Mouse (Mus musculus): ENCODE data around the gene Ulk4. TPM values are rescaled to one million over a fixed set of nuclear protein-coding genes. Genes with fewer than 3 reads are reported as not detected.

Ulk4 gene
- polyA plus RNA-seq, 1 experiment from 2014 or later = 136 TPM

GRCm38 (mm10) chr9:121084191-121084590, 192.8 kb downstream of the Ulk4 start:
- TF ChIP-seq CTCF (IDR thresholded peaks at IDR 0.05; ENCODE audit: low read depth) = no peak
- no peaks in the 10 kb centered on the region for H3K9me3 ChIP-seq (replicated peaks; ENCODE audit: low read length)
- ATAC-seq (replicated peaks; ENCODE audit: low FRiP score, low read depth) (no peak), DNase-seq (ENCODE audit: low spot score) (no peak)
- H3K36me3 ChIP-seq (ENCODE audit: insufficient read depth, low read length) = no peaks in the 10 kb centered on the region
- no peak overlapping the region for H3K4me3 ChIP-seq (replicated peaks; ENCODE audit: low read depth, low read length)
- H3K4me2 ChIP-seq (ENCODE audit: low read length) = no peak overlapping the region
- WGBS = 92% methylated on average over 4 of the region's 4 CpGs
- H3K9ac ChIP-seq (ENCODE audit: low read depth, low read length) = no peak overlapping the region
- peaks cover 7% of the 10 kb centered on the region for H3K4me1 ChIP-seq (replicated peaks; ENCODE audit: insufficient read depth, low read length)
- no peaks in the 10 kb centered on the region for H3K27me3 ChIP-seq (ENCODE audit: insufficient read depth, low read length)
- H3K27ac ChIP-seq = no peak overlapping the region

- Histone ChIP-seq H3K4me2 (ENCODE audit: low read length) (no peak overlapping the region), H3K27me3 (ENCODE audit: insufficient read depth, low read length) (no peaks in the 10 kb centered on the region), H3K9me3 (replicated peaks; ENCODE audit: low read length) (no peaks in the 10 kb centered on the region), H3K4me1 (replicated peaks; ENCODE audit: insufficient read depth, low read length) (peaks cover 7% of the 10 kb centered on the region), H3K9ac (ENCODE audit: low read depth, low read length) (no peak overlapping the region), H3K4me3 (replicated peaks; ENCODE audit: low read depth, low read length) (no peak overlapping the region), H3K36me3 (ENCODE audit: insufficient read depth, low read length) (no peaks in the 10 kb centered on the region), H3K27ac (no peak overlapping the region)
- no peak for ATAC-seq (replicated peaks; ENCODE audit: low FRiP score, low read depth)
- DNase-seq (ENCODE audit: low spot score) = no peak
- TF ChIP-seq CTCF (IDR thresholded peaks at IDR 0.05; ENCODE audit: low read depth) = no peak
- 91% methylated on average over 3 of the region's 3 CpGs for WGBS
These were observed 196.2 kb downstream of the Ulk4 start for GRCm38 (mm10) chr9:121080834-121081233.

- TF ChIP-seq CTCF (IDR thresholded peaks at IDR 0.05; ENCODE audit: low read depth) = no peak
- DNase-seq (ENCODE audit: low spot score) (no peak), ATAC-seq (replicated peaks; ENCODE audit: low FRiP score, low read depth) (no peak)
- Histone ChIP-seq H3K27me3 (ENCODE audit: insufficient read depth, low read length) (no peaks in the 10 kb centered on the region), H3K9me3 (replicated peaks; ENCODE audit: low read length) (no peaks in the 10 kb centered on the region), H3K4me3 (replicated peaks; ENCODE audit: low read depth, low read length) (no peak overlapping the region), H3K4me2 (ENCODE audit: low read length) (no peak overlapping the region), H3K4me1 (replicated peaks; ENCODE audit: insufficient read depth, low read length) (peaks cover 7% of the 10 kb centered on the region), H3K27ac (no peak overlapping the region), H3K9ac (ENCODE audit: low read depth, low read length) (no peak overlapping the region), H3K36me3 (ENCODE audit: insufficient read depth, low read length) (no peaks in the 10 kb centered on the region)
- WGBS = 60% methylated on average over 10 of the region's 10 CpGs
These were observed 196.6 kb downstream of the Ulk4 start for GRCm38 (mm10) chr9:121080413-121080812.

- Histone ChIP-seq H3K4me2 (ENCODE audit: low read length) (no peak overlapping the region), H3K27ac (no peak overlapping the region), H3K9ac (ENCODE audit: low read depth, low read length) (0 out of 2 replicates have a peak overlapping the region, but pooled peaks have one; percentile 8), H3K27me3 (ENCODE audit: insufficient read depth, low read length) (no peaks in the 10 kb centered on the region), H3K36me3 (ENCODE audit: insufficient read depth, low read length) (no peaks in the 10 kb centered on the region), H3K4me3 (replicated peaks; ENCODE audit: low read depth, low read length) (no peak overlapping the region), H3K9me3 (replicated peaks; ENCODE audit: low read length) (no peaks in the 10 kb centered on the region), H3K4me1 (replicated peaks; ENCODE audit: insufficient read depth, low read length) (peaks cover 7% of the 10 kb centered on the region)
- ATAC-seq (replicated peaks; ENCODE audit: low FRiP score, low read depth) (peak; percentile 44), DNase-seq (ENCODE audit: low spot score) (peak; percentile 80)
- peak; percentile 65 for TF ChIP-seq CTCF (IDR thresholded peaks at IDR 0.05; ENCODE audit: low read depth)
- 39% methylated on average over 9 of the region's 9 CpGs for WGBS
These were observed 197.5 kb downstream of the Ulk4 start for GRCm38 (mm10) chr9:121079388-121080088.

- TF ChIP-seq CTCF (IDR thresholded peaks at IDR 0.05; ENCODE audit: low read depth) = no peak
- Histone ChIP-seq H3K36me3 (ENCODE audit: insufficient read depth, low read length) (no peaks in the 10 kb centered on the region), H3K4me2 (ENCODE audit: low read length) (no peak overlapping the region), H3K27ac (no peak overlapping the region), H3K27me3 (ENCODE audit: insufficient read depth, low read length) (no peaks in the 10 kb centered on the region), H3K4me3 (replicated peaks; ENCODE audit: low read depth, low read length) (no peak overlapping the region), H3K9ac (ENCODE audit: low read depth, low read length) (no peak overlapping the region), H3K4me1 (replicated peaks; ENCODE audit: insufficient read depth, low read length) (peaks cover 7% of the 10 kb centered on the region), H3K9me3 (replicated peaks; ENCODE audit: low read length) (no peaks in the 10 kb centered on the region)
- WGBS = 31% methylated on average over 12 of the region's 12 CpGs
- ATAC-seq (replicated peaks; ENCODE audit: low FRiP score, low read depth) (no peak), DNase-seq (ENCODE audit: low spot score) (no peak)
These were observed 200.7 kb downstream of the Ulk4 start for GRCm38 (mm10) chr9:121076291-121076690.

GRCm38 (mm10) chr9:121075246-121075645, 201.8 kb downstream of the Ulk4 start:
- H3K27ac ChIP-seq = no peak overlapping the region
- no peak overlapping the region for H3K4me3 ChIP-seq (replicated peaks; ENCODE audit: low read depth, low read length)
- 73% methylated on average over 4 of the region's 4 CpGs for WGBS
- H3K4me2 ChIP-seq (ENCODE audit: low read length) = no peak overlapping the region
- TF ChIP-seq CTCF (IDR thresholded peaks at IDR 0.05; ENCODE audit: low read depth) = no peak
- no peaks in the 10 kb centered on the region for H3K36me3 ChIP-seq (ENCODE audit: insufficient read depth, low read length)
- peaks cover 7% of the 10 kb centered on the region for H3K4me1 ChIP-seq (replicated peaks; ENCODE audit: insufficient read depth, low read length)
- DNase-seq (ENCODE audit: low spot score) = no peak
- H3K27me3 ChIP-seq (ENCODE audit: insufficient read depth, low read length) = no peaks in the 10 kb centered on the region
- no peak for ATAC-seq (replicated peaks; ENCODE audit: low FRiP score, low read depth)
- no peak overlapping the region for H3K9ac ChIP-seq (ENCODE audit: low read depth, low read length)
- H3K9me3 ChIP-seq (replicated peaks; ENCODE audit: low read length) = no peaks in the 10 kb centered on the region

All from kidney, postnatal 0 days (tissue).